Mouse (Mus musculus) gastrocnemius, postnatal 14 days (tissue): ENCODE measurements around the gene Klhdc8a. TPM values are rescaled to one million over a fixed set of nuclear protein-coding genes. Genes with fewer than 3 reads are reported as not detected.
"Not testable (repeated sequence)": the region's sequence is repeated elsewhere in the genome, so short reads cannot be mapped to it uniquely, and the experiment has no call there.

ENCODE experiments used
- DNase-seq: peaks from one replicate; pipeline ENCODE4 v3.0.0; 2021; ENCODE audit warnings: mixed read lengths
- intact Hi-C: fragments of 180-260 bp; cut with DNase I; formaldehyde crosslinking; loops from one replicate; pipeline ENCODE4 v1.15.1; 2025; ENCODE audit warnings: low total_unique reads
- long read RNA-seq, 2 experiments: library from polyadenylated mRNA; stranded (forward); transcript quantifications; one replicate each; pipeline ENCODE4 v2.0.0; 2021
- total RNA-seq, 2 experiments: library from RNA; stranded (reverse); gene quantifications; 2 replicates each; pipeline ENCODE4 v1.2.3; 2021

The Klhdc8a gene
- under 1 TPM; 0.39 to 0.42 TPM for total RNA-seq
- long read RNA-seq, experiment 1, full-length matches to known transcripts: 3 of 3 reads
- long read RNA-seq, experiment 1, partial matches to known transcripts: 0 of 3 reads
- long read RNA-seq, experiment 1, other reads (novel, unspliced or antisense): 0 of 3 reads
- long read RNA-seq, experiment 2, full-length matches to known transcripts: 2 of 2 reads
- long read RNA-seq, experiment 2, partial matches to known transcripts: 0 of 2 reads
- long read RNA-seq, experiment 2, other reads (novel, unspliced or antisense): 0 of 2 reads

DNA sequence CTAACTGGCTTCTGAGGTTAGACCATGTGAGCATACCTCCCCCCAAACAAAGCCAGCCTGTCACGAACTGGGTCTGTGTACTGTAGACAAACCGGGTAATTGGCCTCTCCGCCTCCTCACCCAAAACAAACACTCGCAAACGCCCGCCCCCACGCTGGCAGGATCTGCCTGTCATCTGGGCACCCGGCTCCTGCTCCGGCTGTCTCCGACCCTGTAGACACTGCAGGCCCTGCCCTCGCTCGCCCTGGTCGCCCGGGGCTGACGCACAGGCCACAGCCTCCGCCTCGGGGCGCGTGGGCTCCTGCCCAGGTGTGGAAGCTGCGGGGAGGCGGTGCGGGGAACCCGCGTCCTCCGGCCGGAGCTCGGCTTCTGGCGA lies at the start of gene Klhdc8a:
Gene Klhdc8a, plus strand, starts transcription at position 202 of the 376 bp plus-strand sequence.
- intact Hi-C loops: no loop called here
- peak; percentile 42 for DNase-seq

DNA sequence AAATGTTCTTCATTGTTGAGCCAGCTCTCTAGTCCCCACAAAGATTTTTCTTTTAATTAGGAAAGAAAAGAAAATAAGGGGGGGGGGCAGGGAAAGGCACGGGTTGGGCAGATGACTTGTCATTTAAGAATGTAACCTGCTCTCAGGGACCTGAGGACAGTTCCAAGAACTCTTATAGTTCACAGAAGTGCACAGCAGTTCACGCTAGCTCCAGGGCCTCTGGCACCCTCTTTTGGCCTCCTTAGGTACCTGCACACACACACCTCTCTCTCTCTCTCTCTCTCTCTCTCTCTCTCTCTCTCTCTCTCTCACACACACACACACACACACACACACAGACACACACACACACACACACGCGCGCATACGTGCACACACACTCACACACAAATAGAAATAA lies 44.0 kb upstream of the Klhdc8a start:
- intact Hi-C loops: no loop called here
- DNase-seq: no peak

DNA sequence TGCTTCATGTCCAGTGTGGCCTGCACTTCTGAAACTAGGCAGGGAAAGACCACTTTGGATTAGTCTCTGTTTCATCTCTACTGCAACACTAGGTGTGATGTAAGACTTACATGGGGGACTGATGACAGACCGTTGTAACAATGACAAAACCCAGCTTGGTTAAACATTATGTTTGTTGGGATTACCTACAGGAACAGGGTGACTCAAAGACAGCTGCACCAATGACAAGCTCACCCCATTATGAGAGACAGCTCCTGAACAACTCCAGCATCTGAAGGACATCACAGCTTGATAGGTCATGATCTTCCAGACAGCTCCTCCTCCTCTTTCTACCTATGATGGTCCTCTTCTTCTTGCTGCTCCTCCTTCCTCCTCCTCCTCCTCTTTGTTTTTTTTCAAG lies 38.1 kb upstream of the Klhdc8a start:
- no peak for DNase-seq
- intact Hi-C loops: no loop called here

DNA sequence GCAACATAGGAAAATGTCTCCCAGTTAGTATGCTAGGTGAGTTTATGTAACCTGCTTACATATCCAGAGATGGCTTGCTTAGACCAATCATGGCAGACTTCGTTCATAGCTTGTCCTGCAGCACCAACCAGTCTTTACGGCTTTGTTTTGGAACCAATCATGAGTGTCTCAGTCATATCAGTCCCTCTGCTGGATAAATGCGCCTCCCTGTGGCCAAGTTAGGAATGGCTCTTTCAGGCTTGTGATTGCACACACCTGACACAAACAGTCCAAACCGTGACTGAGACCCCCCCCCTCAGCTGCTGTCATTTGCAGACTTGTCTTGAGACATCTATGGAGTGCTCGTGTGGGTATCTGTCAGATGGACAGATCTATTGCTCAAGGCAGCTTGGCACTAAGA lies 37.4 kb upstream of the Klhdc8a start:
- intact Hi-C loops: no loop called here
- no peak for DNase-seq

DNA sequence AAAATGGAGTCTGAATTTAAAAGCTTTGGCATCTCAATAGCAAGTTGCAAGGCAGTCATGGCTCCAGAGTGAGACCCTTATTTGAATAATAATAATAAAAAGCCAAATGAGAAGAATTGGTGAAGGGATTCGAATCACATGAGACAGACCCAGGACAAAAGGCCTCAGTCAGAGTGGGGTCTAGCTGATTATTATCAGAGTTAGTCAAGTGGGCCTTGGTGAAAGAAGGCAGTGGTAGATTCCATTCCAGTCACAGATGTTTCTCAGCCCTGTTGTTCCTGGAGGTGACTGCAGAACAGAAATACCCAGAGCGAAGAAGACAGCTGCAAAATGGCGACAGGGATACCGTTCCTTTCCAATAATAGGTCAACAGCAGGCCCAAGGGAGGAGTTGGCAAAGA lies 34.8 kb upstream of the Klhdc8a start:
- DNase-seq: no peak
- intact Hi-C loops: no loop called here

DNA sequence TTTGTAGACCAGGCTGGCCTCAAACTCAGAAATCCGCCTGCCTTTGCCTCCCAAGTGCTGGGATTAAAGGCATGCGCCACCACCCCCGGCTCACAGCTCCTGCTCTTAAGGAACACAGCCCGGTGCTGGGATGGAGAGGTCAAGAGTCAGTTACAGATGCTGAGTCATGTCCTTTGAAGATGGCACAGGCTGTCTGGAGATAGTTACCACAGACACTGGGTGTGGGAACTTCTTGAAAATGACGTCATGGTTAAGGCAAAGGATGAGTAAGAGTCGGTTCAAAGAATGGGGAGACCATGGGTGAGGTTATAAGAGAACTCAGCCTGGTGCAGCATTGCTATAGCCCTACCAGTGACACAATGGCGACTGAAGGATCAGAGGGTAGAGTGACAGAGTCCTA lies 33.8 kb upstream of the Klhdc8a start:
- DNase-seq: no peak
- intact Hi-C loops: no loop called here

DNA sequence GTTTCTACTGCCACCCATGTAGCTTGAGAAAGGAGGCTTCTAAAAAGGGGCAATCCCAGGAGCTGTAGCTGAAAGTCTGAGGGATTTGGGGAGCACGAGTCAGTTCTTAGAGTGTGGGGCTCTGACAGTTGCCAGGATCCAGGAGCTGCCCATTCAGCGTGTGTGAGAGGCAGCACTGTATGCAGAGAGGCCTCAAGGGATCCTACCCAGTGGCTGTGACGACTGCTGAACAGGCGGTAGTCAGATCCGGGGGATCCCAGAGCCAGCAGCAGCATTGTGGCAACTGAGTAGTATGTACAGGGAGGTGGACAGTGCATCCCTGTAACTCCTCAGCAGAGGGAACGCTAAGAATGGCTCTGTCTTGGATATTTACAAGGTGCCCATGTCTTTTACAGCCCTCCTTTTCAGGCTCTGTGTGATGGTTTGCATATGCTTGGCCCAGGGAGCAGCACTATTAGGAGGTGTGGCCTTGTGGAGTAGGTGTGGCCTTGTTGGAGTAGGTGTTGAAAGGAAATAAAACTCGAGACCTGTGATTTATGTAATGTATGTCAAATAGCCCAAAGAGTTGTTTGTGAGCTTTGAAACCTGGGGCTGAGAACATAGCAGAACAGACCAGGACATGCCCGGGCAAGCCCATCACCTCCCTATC lies 33.1 kb upstream of the Klhdc8a start:
- DNase-seq: no peak
- intact Hi-C loops: no loop called here

DNA sequence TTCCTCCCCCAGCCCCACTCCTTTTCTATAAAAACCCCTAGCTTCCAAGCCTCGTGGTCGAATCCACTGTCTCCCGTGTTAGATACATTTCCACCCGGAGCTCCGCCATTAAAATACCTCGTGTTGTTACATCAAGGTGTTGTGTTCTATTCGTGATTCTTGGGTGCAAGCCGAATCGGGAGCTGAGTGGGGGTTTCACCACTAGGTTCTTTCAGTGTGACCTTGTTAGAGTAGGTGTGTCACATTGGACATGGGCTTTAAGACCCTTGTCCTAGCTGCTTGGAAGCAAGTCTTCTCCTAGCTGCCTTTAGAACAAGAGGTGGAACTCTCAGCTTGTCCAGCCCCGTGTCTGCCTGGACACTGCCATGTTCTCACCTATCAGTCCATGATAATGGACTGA lies 32.5 kb upstream of the Klhdc8a start:
- intact Hi-C loops: no loop called here

DNA sequence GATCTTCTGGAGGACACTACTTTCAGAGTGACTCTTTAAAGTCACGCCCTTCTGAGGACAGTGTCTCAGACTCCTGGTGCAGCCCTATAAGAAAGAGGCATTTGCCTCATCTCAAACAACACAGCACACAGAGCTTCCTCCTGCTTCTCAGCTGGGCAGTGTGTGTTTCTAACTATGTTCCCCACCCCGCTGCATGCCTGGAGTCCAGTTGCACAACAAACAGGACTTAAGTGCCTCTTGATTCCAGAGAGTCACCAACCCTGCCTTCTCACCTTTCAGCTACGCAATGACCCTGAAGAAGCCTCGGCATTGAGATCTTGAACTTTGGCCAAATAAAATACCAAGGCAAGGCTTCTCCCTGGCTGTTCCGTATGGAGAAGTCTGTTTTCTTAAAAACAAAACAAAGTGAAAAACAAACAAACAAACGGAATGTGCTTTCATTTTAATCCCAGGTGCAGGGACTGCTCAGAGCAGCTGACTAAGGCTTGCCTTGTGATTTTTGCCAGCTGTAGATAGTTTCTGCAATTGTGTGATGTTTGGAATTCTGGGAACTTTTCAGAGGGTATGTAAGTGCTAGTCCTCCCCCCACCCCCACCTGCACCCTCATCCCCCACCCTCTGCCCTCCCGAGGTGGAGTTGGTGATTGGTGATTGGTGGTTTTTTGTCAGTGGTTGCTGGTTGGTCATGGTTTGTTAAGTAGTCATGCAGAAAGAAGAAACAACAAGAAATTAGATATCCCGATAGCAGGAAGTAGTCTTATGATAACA lies 31.5 kb upstream of the Klhdc8a start:
- intact Hi-C loops: no loop called here
- no peak for DNase-seq

More for the DNA sequence above, 32.5 kb upstream of the Klhdc8a start:
- no peak for DNase-seq

DNA sequence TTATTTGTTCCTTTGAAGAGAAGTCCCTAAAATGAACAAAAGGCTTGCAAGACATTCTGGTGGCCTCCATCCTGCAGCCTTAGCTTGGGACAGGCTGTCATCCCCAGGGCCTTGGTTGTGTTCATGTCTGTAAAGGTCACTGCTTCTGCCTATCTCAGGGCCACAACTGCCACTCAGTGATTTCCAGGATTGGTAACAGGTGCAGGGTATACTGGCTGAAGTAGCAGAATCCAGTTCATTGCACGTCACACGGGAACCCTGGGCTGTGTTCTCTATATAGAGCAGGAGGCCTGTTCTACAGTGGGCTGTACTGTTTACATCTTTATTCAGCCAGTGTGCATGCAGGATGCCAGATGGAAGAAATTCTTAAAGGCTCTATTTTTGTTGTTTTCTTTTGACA lies 30.5 kb upstream of the Klhdc8a start:
- intact Hi-C loops: no loop called here

DNA sequence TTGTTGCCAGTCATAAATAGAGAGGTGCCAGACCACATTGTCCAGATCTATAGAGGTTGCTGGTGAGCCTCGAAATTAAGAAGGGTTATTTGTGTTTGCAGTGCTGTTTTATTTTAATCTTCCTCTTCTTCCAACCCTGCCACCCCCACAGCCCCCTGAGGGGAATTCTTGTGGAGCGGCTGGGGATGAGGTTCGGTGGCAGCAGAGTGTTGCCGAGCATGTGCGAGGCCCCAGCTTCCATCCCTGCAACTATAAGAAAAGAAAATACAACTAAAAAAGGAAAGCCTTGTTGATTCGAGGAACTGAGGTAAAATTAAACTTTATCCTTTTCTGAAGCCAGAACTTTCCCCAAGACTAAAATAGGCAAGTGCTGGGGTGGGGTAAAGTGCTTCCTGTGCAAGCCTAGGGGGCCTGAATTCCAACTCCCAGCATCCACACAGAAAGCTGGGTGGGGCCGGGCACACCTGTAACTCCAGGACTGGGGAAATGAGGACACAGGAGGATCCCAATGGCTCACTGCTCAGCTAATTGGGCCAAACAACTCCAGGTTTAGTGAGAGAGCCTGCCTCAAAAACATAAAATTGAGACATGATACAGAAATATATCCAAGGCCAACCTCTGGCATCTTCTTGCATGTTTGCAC lies 29.9 kb upstream of the Klhdc8a start:
- intact Hi-C loops: no loop called here
- no peak for DNase-seq

More for the DNA sequence above, 30.5 kb upstream of the Klhdc8a start:
- no peak for DNase-seq

DNA sequence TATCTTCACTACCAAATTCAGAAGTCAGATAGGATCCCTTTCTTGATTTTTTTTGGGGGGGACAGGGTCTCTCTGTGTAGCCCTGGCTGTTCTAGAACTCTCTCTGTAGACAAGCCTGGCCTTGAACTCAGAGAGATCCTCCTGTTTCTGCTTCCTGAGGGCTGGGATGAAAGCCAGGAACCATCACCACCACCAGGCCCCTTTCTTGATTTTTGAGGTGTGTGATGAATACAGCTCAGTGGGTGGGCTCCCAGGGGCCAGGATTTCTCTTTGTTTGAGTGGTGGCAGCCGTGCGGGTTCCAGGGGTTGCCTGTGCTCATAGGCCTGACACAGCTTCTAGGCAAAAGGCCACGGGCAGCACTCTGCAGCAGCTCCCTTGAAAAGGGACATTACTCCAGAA lies 27.2 kb upstream of the Klhdc8a start:
- DNase-seq: no peak
- intact Hi-C loops: no loop called here

DNA sequence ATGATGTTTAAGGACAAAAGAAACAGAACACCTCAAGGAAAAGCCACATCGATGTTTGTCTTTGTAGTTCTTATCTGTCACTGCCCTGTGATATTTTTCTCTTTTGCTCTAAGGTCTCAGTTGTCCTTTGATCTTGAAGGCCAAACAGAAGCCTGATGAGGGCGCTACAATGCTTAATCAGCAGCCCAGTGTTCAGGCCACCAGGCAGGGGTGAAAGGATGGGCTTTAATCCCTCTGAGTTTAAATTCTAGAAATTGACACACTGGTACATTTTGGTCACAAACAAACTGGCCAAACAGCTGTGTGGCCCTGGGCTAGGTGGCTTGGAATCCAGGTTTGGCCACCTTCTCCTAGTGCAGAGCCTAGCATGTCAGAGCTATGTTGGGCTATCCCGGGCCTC lies 21.7 kb upstream of the Klhdc8a start:
- DNase-seq: no peak
- intact Hi-C loops: no loop called here

DNA sequence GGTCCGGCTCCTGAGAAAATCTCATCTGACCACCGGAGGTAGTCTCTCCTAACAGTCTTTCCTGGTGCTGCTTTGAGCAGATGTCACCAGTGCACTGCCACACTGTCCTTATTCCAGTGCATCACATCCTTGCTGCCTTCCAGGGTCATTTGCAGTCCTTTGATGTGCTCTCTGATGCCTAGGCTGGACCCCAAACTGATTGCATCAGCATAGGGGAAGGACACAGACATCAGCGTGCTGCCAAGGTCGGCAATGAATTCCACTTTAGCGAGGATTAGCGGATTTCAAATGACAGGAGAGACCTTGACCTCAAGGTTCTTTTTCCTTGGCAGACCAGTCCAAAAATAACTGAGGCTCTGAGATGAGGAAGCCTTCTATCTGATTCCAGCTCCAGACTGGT lies 21.3 kb upstream of the Klhdc8a start:
- DNase-seq: no peak

DNA sequence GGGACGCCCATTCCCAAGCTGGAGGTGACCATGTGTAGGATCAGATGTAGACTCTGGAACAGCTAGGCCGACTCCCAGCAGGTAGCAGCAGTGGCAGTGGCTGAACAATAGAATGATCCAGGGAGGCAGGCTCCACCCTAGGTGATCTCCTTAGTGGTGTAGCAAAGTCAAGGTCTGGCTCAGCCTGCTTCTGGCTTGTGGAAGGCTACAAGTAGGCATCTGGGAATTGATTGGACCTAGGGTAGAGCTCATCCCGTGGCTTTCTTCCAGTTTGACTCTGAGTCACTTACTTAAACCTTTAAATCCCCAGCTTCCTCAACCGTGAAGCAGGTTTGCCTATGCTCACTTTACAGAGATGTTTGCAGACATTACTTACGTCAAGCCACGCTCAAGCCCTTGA lies 17.8 kb upstream of the Klhdc8a start:
- intact Hi-C loops: not testable (repeated sequence)

More for the DNA sequence above, 21.3 kb upstream of the Klhdc8a start:
- intact Hi-C loops: no loop called here

DNA sequence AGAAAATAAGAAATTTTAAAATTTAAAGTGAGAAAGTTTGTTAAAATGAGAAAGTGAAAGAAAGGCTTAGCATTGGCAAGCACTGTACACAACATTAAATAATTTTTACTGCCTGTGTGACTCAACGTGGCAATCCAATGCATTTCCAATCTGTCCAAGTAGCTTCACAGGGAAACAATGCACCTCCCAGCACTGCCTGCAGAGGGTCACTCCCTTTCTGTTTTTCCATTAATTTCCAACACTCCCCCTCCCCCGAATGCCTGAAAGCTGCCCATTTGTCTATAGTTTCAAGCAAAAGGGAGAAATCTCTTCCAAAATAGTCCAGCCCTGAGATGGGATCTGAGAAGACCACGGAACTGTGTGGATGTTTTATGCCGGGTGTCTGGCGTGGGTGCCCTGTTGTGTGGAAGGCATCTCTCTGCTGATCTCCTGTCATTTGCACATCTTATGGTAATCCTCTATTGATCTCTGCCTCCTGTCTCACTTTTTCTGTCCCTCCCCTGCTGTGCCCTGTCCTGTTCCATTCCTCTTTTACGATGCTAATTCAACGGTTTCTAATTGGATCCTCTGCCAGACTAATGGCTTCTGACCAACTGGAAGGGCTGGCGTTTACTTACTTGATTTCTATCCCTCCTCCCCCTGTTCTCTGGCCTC lies 16.8 kb upstream of the Klhdc8a start:
- intact Hi-C loops: no loop called here
- DNase-seq: no peak

More for the DNA sequence above, 17.8 kb upstream of the Klhdc8a start:
- DNase-seq: not testable (repeated sequence)

DNA sequence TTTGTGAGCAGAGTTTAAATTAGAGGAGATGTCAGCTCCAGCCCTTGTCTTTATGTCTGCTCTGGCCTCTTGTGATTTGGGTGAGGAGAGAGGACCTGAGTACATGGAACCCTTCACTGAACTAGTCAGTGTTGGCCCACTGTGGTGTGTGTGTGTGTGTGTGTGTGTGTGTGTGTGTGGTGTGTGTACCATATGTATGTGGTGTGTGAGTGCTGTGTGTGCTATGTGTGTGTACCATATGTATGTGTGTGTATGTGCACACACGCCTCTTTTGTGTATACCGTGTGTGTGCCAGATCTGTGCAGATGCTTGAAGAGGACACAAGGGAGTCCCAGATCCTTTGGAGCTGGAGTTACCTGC lies 16.3 kb upstream of the Klhdc8a start:
- DNase-seq: no peak
- intact Hi-C loops: no loop called here

DNA sequence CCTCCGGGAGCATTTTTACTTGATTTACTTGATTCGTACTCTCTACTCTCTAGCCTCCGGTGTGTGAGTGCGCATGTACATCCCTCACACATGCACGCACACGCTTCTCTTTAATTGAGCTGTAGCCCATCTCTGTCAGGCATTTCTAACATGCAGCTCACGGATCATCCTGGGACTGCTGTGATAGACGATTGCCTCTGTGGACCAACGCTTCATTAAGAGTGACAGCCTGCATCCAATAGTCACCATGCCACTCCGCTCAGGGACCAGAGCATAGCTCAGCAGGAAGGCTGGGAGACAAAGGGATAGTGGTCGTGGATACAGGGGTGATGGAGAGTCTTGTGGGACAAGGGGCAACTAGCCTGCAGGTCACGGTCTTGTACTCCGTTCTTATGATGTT lies 15.4 kb upstream of the Klhdc8a start:
- DNase-seq: no peak
- intact Hi-C loops: no loop called here

DNA sequence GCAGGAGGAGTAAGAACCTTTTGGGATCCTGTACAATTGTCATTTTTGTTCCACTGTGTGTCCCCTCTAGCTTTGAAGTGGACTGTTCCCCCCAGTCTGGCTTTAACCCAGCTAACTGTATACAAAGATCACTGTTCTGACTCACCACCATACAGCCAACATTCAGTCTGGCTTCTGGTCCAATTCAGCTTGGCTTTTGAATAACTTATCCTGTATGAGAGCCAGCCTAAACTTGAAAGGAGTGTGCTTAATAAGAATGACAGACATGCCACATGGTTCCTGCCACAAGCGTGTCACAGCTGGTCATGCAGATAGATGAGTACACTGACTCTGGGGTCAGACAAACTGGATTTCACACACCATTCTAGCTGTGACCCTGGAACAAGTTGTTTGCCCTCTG lies 11.7 kb upstream of the Klhdc8a start:
- DNase-seq: no peak
- intact Hi-C loops: no loop called here

DNA sequence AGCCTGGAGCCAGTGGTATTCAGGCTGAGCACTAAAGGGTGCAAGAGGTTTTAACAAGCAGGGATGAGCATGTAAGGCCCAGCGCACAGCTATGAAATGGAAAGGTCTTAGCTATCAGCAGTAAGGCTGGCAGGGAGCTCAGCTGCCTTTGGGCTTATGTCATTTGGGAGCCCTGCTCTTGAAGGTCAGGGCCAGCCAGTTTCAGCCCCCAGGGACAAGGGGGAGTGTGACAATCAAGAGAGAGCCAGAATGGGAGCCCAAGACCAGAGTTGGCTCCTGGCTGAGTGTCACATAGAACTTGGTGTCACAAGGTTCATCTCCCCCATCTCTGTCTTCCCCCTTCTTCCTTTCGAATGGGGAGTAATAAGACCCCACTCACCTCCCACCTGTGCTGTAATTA lies 11.0 kb upstream of the Klhdc8a start:
- DNase-seq: no peak
- intact Hi-C loops: no loop called here
